Mouse (Mus musculus): ENCODE results near the gene Mfng.

Gene Mfng

DNA sequence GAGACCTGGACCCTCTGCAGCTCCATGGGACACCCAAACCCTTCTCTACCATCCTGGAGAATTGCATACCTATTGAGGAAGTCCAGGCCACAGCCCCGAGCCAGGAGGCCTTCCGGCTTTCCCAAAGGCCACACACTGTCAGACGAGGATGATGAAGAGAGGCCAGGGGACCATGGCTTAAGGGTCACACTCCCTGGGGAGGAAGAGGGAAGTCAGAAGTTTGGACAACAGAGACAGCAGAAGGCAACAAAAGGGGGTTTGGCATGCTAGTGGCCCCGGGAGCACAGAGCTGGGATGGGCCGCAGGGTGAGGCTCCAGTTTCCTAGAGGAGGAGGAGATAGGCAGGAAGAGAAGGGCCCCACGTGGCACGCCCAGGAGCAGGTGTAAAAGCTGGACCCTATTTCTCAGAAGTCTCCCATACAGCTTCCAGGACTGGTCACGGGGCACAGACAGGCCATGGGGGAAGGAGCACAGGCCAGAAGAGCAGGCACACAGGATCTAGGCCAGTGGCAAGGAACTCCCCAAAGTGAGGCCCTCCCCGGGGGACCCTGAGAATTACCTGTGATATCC is 14.1 kb upstream of the Mfng start:
- DNase-seq (ENCODE audit: low read depth): no peak

DNA sequence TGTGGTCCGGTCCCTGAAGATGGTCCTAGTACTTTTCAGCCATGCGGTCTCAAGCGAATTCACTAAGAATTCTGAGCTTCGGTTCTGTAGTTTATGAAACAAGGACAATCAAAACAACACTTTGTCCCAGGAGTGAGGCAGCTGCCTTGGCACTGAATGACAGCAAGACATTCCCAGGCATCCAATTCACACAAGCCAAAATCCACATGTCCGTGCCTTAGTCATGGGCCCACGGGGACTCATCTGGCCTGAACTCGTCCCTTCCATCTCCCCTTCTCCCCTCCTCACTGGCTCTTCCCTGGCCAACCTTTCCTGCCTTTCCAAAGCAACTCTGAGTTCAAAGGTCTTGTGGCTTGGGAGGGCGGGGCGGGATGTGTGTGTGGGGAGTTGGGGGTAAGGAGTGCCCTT is 13.1 kb upstream of the Mfng start:
- no peak for DNase-seq (ENCODE audit: low read depth)

DNA sequence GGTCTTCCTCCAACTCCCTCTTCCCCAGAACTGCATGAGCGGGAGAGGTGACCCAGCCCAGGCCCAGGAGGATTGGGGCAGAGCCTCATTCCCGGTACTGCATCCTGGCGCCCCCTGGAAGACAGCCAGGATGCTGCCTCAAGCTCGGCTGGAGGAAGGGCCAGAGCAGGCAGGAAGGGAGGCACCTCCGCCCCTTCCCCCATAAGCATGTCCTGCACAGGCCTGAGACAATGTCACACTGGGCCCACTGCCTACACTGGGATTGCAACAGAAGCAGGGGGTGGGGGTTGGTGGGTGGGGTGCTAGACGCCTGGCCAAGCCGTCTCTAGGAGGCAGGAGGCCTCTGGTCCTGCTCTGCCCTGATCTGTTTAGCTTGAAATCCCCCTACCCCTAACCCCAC is 12.7 kb upstream of the Mfng start:
- no peak for DNase-seq (ENCODE audit: low read depth)

DNA sequence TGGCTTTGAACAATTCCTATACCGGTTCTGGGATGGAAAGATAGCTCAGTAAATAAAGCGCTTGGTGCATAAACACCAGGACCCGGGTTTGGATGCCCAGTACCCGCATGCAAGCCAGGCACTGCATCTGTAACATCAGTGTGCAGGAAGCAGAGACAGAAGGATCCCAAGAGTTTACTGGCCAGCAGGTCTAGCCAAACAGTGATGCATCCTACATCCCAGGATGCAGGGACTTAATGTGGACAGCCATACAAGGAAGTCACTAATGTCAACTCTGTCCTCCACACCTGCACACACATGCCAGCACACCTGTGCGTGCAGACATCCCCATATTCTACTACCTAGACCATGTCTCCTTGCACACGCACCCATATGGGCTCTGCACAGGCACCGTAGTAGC is 12.0 kb upstream of the Mfng start:
- DNase-seq (ENCODE audit: low read depth): no peak

GRCm38 (mm10) chr15:78784520-78784919 is 11.2 kb upstream of the Mfng start:
- no peak for DNase-seq (ENCODE audit: low read depth)

- DNase-seq (ENCODE audit: low read depth): peak; percentile 24
These were observed 9.3 kb upstream of the Mfng start for GRCm38 (mm10) chr15:78782348-78783103.

DNA sequence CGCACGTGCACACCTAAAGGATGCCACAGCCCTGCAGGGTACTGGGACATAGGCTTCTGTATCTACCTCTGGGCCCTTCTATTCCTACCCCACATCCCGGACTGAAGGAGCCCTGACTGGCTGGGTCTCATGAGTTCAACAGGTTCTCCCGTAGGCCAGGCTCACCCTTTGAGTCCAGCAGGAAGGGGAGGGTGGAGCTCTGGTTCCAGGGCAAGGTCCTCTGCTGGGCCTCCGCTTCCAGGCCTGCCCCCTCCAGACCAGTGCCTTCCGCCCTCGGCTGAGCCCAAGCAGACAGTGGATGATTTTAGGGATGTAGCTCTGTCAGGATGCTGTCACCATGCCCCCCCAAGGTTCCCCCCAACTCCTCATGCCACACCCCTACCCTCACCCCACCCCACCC is 7.6 kb upstream of the Mfng start:
- DNase-seq (ENCODE audit: low read depth): no peak

DNA sequence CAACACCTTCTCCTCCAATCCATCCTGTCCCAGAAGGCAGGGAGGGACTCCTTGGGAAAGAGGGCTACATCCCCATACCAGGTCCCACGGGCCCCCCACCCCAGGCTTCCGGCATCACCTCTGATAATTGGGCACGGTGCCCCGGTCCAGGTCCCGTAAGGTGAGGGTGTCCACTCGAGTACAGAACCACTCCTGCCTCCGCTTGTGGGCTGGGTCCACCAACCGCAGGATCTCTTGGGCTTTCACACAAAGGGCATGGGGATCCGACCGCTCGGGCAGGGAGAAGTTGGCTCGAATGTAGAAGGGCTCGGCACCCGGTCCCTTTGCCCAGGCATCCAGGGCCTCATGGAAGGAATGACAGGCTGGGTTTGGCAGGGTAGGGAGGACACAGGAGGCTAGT is 7.1 kb upstream of the Mfng start:
- no peak for DNase-seq (ENCODE audit: low read depth)

DNA sequence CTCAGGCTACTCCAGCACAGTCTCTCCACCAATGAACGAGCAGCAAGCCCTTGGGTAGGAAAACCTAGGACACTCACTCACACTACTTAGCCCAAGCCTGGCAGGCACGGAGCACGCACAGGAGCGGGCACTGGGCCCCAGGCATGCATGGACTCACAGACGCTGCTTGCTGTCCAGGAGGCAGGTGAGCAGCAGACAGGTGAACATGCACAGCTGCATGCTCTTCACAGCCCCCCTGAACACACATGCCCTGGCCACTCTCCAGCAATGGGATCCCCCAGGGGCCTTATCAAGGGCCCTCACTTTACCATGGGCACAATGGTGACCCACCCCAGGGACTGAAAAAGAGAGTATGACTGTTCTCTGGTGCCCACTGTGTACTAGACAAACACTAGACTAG is 6.4 kb upstream of the Mfng start:
- DNase-seq (ENCODE audit: low read depth): no peak

DNA sequence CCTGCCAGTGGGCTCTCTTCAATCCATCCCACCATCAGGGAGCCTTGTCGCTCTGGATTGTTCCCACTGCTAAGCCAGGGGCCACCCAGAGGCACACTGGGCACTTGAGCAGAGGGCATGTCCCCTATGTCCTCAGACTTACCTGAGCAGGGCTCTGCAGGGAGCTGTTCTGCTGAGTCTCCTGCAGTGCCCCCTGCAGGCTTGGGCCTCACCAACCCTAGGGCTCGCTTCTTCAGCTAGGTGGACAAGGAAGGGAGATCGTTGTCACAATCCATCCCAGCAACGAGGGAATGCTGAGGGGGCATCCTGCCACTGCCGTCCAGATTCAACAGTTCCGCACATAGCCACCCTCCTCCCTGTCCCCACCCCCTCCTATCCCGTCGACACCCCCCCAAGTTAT is 6.0 kb upstream of the Mfng start:
- DNase-seq (ENCODE audit: low read depth): peak; percentile 47

GRCm38 (mm10) chr15:78778077-78778870 is 5.0 kb upstream of the Mfng start:
- DNase-seq (ENCODE audit: low read depth): peak; percentile 84

GRCm38 (mm10) chr15:78772856-78773255 is 419 bp downstream of the Mfng start:
- no peak for DNase-seq (ENCODE audit: low read depth)

DNA sequence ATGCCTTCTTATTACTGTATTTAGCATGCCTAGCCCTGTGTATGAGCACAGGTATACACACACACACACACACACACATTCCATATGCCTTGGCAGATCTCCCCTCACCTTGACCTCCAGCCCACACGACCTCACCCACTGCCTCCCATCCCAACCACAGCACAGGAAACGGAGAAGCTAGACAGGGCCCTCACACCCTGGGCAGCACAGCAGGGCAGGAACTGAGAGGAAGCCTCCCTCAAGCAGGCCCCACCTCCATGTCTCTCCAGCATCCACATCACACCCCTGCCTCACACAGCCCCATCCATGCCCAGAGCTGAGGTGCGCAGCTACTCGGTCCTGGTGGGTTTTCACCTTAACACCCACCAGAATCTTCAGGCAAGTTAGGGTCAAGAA is 909 bp downstream of the Mfng start:
- DNase-seq (ENCODE audit: low read depth): peak; percentile 82

GRCm38 (mm10) chr15:78771531-78772367 is 1.5 kb downstream of the Mfng start:
- DNase-seq (ENCODE audit: low read depth): peak; percentile 82

GRCm38 (mm10) chr15:78770983-78771355 is 2.3 kb downstream of the Mfng start:
- peak; percentile 40 for DNase-seq (ENCODE audit: low read depth)

- DNase-seq (ENCODE audit: low read depth): peak; percentile 16
These were observed 2.9 kb downstream of the Mfng start for GRCm38 (mm10) chr15:78770234-78770982.

- DNase-seq (ENCODE audit: low read depth): peak; percentile 41
These were observed 4.2 kb downstream of the Mfng start for GRCm38 (mm10) chr15:78769064-78769463.

DNA sequence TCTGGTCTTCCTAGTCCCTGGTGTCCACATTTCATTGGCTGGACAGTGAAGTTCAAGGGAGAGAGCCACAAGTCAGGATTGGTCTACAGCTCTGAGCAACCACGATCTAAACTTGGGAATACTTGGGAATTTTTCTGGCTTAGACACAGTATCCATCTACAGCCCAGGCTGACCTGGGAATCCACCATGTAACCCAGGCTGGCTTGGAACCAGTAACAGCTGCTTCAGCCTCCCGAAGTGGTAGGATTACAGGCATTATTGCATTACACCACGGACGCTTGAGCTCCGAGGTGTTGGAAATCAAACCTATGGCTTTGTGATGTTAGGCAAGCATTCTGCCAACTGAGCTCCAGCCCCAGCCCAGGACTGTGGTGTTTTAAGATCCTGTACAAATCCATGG is 9.6 kb downstream of the Mfng start:
- no peak for DNase-seq (ENCODE audit: low read depth)

- no peak for DNase-seq (ENCODE audit: low read depth)
These were observed 10.1 kb downstream of the Mfng start for GRCm38 (mm10) chr15:78763210-78763609.

DNA sequence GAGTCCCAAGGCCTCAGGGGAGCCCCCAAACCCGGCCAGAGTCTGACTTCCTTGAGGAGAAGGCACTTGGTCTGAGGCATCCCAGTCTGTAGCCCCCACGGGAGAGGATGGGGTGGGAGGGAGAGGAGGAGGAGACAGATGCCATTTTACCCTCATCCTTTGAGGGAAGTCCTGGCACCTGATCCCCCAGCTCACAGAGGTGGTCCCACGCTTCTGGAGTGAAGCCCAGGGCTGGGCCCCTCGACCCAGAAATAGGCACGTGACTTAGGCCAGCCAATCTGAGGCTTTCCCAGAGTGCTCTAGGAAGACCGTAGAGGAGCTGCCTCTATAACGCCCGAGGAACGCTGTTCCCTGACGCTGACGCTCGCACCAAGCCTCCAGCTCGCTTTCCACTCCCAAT is 12.2 kb downstream of the Mfng start:
- DNase-seq (ENCODE audit: low read depth): no peak

DNA sequence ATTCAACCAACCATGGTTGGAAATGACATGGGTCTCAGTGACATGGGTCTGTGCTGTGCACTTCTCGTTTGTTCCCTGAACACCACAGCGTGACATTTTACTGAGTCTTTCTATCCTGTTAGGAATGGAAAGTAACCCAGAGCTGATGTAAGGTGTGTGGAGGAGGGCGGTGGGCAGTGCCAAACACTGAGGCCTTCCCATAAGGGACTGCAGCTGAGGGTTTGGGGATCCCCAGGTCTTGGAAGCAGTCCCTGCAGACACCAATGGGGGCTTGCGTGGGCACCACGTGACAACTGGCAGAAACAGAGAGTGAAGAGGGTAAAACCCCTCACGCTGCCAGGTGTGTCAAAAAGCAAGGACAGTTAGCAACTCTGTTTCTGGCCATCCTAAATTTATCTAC is 15.1 kb downstream of the Mfng start:
- DNase-seq (ENCODE audit: low read depth): no peak
